Mouse (Mus musculus) kidney, embryonic 16.5 days (tissue): ENCODE results near the gene Fkbp5. TPM values are rescaled to one million over a fixed set of nuclear protein-coding genes. Genes with fewer than 3 reads are reported as not detected.
"Not testable (repeated sequence)": the region's sequence is repeated elsewhere in the genome, so short reads cannot be mapped to it uniquely, and the experiment has no call there.

ENCODE experiments used
- ATAC-seq: fragments of 200-750 bp; cut with Nextera tagmentation; 2 replicates; pipeline ENCODE4 v1.8.0; 2017; ENCODE audit warnings: moderate TSS enrichment; ENCODE audit not compliant: low FRiP score, low TSS enrichment
- H3K27ac ChIP-seq: fragments of 300-500 bp; sonication (generic); 2 replicates; pipeline ENCODE4 v1.5.1; 2014; ENCODE audit warnings: low read length
- H3K27me3 ChIP-seq: fragments of 300-500 bp; sonication (generic); 2 replicates; pipeline ENCODE4 v1.6.1; 2014; ENCODE audit warnings: low read length, control low read depth, mixed read lengths; ENCODE audit not compliant: insufficient read depth
- H3K36me3 ChIP-seq: fragments of 300-500 bp; sonication (generic); 2 replicates; pipeline ENCODE4 v1.6.1; 2014; ENCODE audit warnings: low read length, control low read depth, mixed read lengths; ENCODE audit not compliant: insufficient read depth
- H3K4me1 ChIP-seq: fragments of 300-500 bp; sonication (generic); 2 replicates; pipeline ENCODE4 v1.6.1; 2014; ENCODE audit warnings: low read length, control low read depth, mixed read lengths; ENCODE audit not compliant: insufficient read depth
- H3K4me2 ChIP-seq: fragments of 300-500 bp; sonication (generic); replicated peaks from 2 replicates; pipeline ENCODE4 v1.6.1; 2014; ENCODE audit warnings: low read depth, low read length
- H3K4me3 ChIP-seq: fragments of 300-500 bp; sonication (generic); 2 replicates; pipeline ENCODE4 v1.5.1; 2014; ENCODE audit warnings: mild to moderate bottlenecking, low read length
- H3K9ac ChIP-seq: fragments of 300-500 bp; sonication (generic); replicated peaks from 2 replicates; pipeline ENCODE4 v1.6.1; 2014; ENCODE audit warnings: low read length
- H3K9me3 ChIP-seq: fragments of 300-500 bp; sonication (generic); 2 replicates; pipeline ENCODE4 v1.6.1; 2016; ENCODE audit warnings: low read length, control low read depth
- WGBS: fragments of 180-500 bp; shearing (Covaris S2); extraction: QIAGEN DNeasy Blood & Tissue Kit; methylation state at CpG from one replicate; pipeline ENCODE4 v1.1.7; 2014; 5-methylcytosine and 5-hydroxymethylcytosine counted together
- polyA plus RNA-seq: library from polyadenylated mRNA; unstranded; fragments of >200 nt; fragmentation: Nextera tagmentation; extraction: Ambion mirVana; gene quantifications from 2 replicates; pipeline ENCODE4 v1.2.1, GENCODE M21; 2015

Fkbp5 gene
- 35.5 and 36.0 TPM in 2 replicates for polyA plus RNA-seq

DNA sequence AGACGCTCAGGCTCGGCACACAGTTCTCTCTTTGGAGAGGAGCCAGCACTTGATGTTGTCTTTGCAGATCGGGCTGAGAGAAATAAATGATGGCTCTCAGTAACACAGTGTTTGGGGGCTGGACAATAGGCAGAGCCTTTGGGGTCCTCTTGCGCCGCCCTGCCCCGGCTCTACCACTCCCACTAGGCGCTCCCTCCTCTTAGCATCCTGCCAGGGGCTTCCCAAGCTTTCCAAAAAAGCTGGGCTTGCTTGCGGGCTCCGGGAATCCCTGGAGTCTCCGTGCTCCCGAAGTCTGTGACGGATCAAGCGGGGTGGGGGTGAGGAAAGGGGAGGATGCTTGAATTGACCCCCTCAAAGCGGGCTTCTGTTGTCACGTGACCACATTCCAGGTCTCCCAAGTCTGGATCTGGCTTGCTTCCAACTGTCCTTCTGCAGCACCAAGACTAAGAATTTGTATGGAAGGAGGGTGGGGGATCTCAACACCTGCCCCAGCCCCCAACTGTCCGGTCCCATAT, at the start of gene Fkbp5:
TSS of gene Fkbp5 (minus strand) at position 87 of the 515 bp plus-strand sequence.
- WGBS: 1% methylated on average over 16 of the region's 16 CpGs
- peaks cover 44% of the 10 kb centered on the region for H3K4me1 ChIP-seq
- ATAC-seq: peak; percentile 30
- H3K4me2 ChIP-seq: peak within 1 kb of the TSS; percentile 94
- peak within 1 kb of the TSS; percentile 82 for H3K27ac ChIP-seq
- H3K9ac ChIP-seq: peak within 1 kb of the TSS; percentile 64
- peak within 1 kb of the TSS; percentile 53 for H3K4me3 ChIP-seq
- H3K27me3 ChIP-seq: no peaks in the 10 kb centered on the region; the same call in 1 of the 2 replicates
- H3K9me3 ChIP-seq: no peaks in the 10 kb centered on the region
- no peaks in the 10 kb centered on the region for H3K36me3 ChIP-seq

DNA sequence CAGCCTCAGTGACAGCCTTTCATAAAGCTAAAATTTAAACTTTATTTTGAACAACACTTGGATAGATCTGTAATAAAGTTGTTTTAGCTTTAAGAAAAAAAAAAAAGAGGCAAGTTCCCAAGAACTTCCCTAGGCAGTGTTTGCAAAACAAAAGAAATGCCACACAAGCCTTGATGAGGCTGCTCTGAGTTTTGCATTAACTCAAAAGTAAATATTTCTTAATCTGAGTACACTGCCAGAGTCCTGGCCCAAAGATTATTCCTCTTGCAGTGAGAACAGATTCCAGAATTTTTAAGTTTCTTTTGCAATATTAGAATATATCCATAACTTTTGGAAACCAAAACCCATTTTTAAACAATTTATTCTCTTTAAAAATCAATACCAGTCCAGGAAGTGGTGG, 47.9 kb upstream of the Fkbp5 start:
- Histone ChIP-seq H3K4me3 (no peak overlapping the region), H3K4me2 (no peak overlapping the region), H3K9ac (no peak overlapping the region), H3K27ac (no peak overlapping the region), H3K9me3 (no peaks in the 10 kb centered on the region), H3K36me3 (no peaks in the 10 kb centered on the region), H3K4me1 (no peaks in the 10 kb centered on the region), H3K27me3 (no peaks in the 10 kb centered on the region)
- ATAC-seq: no peak

DNA sequence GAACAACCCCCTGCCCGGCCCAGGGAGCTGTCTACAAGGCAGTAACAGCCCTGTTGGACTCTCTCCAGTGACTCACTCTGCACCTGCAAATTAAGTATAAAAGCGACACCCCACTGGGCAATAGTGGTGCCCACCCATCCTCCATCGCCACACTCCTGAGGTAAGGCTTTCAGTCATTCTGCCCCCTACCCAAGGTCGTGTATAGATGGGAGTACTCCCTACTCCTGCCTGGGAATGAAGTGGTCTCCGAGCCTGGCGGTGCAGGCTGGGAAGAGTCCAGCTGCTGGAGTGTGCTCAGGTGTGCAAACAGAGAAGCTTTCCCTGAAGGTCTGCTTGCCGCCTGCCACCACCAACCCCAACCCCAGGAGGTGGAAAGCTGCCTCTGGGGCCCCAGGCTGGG, 44.3 kb upstream of the Fkbp5 start:
- Histone ChIP-seq H3K36me3 (no peaks in the 10 kb centered on the region), H3K27ac (no peak overlapping the region), H3K4me3 (no peak overlapping the region), H3K4me1 (no peaks in the 10 kb centered on the region), H3K9me3 (no peaks in the 10 kb centered on the region), H3K4me2 (no peak overlapping the region), H3K9ac (no peak overlapping the region), H3K27me3 (no peaks in the 10 kb centered on the region)
- WGBS: 56% methylated on average over 7 of the region's 7 CpGs
- ATAC-seq: no peak

DNA sequence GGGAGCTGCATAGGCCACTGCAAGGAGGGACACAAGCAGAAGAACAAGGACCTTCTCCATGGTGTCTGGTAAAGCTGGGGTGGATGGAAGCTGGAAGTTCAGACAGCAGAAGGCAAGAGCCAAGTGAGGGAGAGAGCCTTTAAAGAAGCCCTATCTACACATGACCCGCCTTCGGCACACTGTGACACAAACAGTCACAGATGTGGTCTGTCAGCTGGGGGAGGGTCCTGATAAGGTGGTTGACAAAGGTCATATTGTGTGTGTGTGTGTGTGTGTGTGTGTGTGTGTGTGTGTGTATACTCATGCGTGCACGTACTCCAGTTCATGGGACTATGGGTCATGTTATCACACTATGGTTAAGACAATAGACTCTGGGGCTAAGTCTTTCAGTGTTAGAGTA, 43.3 kb upstream of the Fkbp5 start, which contains the start of gene Clps:
TSS of gene Clps (minus strand) at position 169 of the 400 bp plus-strand sequence.
- WGBS: 85% methylated on average over 4 of the region's 4 CpGs
- Histone ChIP-seq H3K9ac (no peak within 1 kb of the TSS), H3K27ac (no peak within 1 kb of the TSS), H3K36me3 (no peaks in the 10 kb centered on the region), H3K9me3 (no peaks in the 10 kb centered on the region), H3K4me1 (no peaks in the 10 kb centered on the region), H3K4me3 (no peak within 1 kb of the TSS), H3K4me2 (no peak within 1 kb of the TSS), H3K27me3 (no peaks in the 10 kb centered on the region)
- no peak for ATAC-seq

DNA sequence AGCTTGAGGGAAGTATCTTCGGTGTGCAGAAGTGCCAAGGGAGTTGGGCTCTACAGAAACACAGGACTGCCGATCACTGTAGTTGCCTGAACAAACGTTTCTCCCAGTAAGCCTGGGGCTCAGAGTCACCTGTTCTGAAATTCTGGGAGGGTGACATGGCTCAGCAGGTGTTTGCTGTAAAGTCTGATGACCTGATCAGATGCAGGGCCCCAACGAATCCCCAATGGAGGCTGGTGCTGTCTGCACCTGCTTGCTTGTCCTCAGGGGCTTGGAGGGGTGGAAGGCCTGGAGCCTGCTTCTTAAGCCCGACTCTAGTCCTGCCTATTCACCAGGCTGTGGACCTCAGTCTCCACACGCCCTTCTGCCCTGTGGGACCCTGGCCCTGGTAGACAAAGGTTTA, 40.4 kb upstream of the Fkbp5 start:
- Histone ChIP-seq H3K27me3 (no peaks in the 10 kb centered on the region), H3K9ac (no peak overlapping the region), H3K4me3 (no peak overlapping the region), H3K27ac (no peak overlapping the region), H3K4me1 (no peaks in the 10 kb centered on the region; the same call in 1 of the 2 replicates), H3K4me2 (no peak overlapping the region), H3K36me3 (no peaks in the 10 kb centered on the region), H3K9me3 (no peaks in the 10 kb centered on the region)
- no peak for ATAC-seq
- 66% methylated on average over 6 of the region's 6 CpGs for WGBS

DNA sequence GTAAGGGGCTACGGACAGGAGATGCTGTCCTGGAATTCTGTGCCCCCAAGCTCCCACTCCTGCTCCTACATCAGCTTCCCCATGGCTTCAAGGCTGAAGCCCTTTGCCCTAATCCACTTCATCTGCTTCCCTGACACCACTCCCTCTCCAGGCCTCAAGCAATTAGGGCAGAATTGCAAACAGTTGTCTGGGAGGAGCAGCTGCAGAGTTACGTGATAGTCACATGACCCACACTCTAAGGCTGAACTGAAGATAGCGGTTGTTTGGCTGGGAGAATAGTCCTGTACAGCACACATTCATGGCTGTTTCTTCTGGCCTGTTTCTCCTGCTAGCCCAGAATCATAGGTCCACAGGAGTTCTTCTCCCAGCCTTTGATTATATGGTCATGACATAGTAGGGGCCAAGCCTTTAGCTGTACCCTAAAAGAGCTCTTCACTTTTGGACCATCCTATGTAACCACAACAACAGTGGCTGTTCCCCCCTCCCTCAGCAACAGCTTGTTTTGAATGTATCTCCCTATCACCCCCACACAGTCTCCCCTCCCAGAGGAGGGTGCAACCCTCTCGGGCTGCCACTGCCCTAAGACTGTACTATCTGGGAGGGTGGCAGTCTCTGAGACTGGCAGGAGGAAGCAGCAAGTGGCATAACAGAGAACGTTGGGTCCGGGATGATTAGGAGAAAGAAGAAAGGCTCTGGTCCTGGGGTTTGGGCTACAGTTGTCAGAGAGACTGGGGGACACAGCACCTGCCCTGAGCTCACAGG, 39.5 kb upstream of the Fkbp5 start:
- Histone ChIP-seq H3K9ac (no peak overlapping the region), H3K27me3 (no peaks in the 10 kb centered on the region), H3K27ac (no peak overlapping the region), H3K4me1 (no peaks in the 10 kb centered on the region; the same call in 1 of the 2 replicates), H3K36me3 (no peaks in the 10 kb centered on the region), H3K9me3 (no peaks in the 10 kb centered on the region), H3K4me3 (no peak overlapping the region), H3K4me2 (no peak overlapping the region)
- ATAC-seq: no peak
- 49% methylated on average over 6 of the region's 6 CpGs for WGBS

DNA sequence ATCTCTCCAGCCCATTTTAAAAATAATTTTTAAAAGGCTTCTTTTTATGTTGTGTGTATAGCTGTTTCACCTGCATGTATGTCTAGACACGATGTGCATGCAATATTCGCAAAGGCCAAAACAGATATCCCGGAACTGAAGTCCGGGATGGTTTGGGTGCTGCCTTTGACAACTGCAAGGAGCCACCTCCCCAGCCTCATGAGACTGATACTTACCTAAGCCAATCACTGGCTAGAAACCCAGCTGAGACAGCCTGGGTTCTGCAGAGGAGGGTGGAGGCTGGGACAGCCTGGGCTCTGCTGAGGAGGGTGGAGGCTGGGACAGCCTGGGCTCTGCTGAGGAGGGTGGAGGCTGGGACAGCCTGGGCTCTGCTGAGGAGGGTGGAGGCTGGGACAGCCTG, 36.7 kb upstream of the Fkbp5 start:
- not testable (repeated sequence) for H3K4me2 ChIP-seq, H3K36me3 ChIP-seq, H3K27me3 ChIP-seq, H3K9ac ChIP-seq, ATAC-seq, H3K27ac ChIP-seq, H3K9me3 ChIP-seq, H3K4me1 ChIP-seq, H3K4me3 ChIP-seq
- 95% methylated on average over 4 of the region's 4 CpGs for WGBS

DNA sequence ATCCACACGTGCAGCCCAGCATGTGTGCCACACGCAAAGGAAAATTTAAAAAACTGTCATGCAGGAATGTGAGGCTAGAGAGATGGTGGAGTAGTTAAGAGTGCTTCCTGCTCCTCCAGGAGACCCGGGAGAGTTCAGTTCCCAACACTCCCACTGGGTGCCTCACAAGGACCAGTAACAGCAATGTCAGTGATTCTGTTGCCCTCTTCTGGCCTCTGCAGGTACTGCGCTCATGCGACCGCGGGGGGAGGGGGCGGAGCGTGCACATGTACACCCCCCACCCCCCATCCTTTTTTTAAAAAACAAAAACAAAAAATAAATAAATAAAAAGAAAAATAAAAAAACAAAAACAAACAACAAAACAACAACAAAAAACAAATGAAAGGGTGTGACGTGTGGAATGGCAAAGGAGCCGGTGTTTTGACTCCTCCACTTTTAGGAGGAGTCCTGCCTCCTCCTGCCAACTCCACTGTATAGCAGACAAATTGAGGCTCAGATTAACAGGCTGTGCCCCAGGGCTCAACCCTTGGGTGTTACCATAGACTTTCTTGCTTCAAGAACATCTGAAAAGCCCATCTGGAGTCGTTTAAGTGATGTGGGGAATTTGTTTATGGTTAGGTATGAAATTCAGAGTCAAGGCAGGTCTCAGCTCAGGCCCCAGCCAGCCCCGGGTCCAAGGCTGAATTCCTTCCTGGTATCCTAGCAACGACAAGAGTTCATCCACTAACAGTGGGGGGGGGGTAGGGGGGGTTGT, 35.9 kb upstream of the Fkbp5 start:
- no peak for ATAC-seq
- Histone ChIP-seq H3K27me3 (no peaks in the 10 kb centered on the region), H3K36me3 (no peaks in the 10 kb centered on the region), H3K9ac (no peak overlapping the region), H3K4me2 (no peak overlapping the region), H3K4me1 (no peaks in the 10 kb centered on the region; the same call in 1 of the 2 replicates), H3K4me3 (no peak overlapping the region), H3K27ac (no peak overlapping the region), H3K9me3 (no peaks in the 10 kb centered on the region)
- 7% methylated on average over 14 of the region's 14 CpGs for WGBS

DNA sequence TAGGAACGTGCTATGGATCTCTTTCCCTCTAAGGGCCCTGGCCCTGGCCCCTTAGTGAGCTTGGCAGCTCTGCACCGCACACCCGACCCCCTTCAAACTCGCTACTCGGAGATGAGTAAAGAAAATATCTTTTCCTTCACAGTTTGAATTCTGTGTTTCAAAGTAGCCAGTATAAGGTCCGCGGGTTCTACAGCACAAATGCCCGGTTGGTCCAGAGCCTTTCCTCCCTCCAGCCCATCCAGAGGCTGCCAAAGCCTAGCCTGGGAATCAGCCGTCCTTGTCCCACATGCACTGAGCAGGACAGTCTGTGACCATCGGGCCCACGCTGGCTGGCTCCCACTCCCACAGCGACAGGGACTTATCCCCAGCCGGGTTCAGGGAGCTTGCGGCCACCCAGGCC, 31.8 kb upstream of the Fkbp5 start, which contains the start of gene Clpsl2:
TSS of gene Clpsl2 (plus strand) at position 301 of the 400 bp plus-strand sequence.
- no peaks in the 10 kb centered on the region for H3K36me3 ChIP-seq

More for the DNA sequence above, 31.8 kb upstream of the Fkbp5 start, which contains the start of gene Clpsl2:
- Histone ChIP-seq H3K27ac (no peak within 1 kb of the TSS), H3K27me3 (no peaks in the 10 kb centered on the region), H3K4me1 (no peaks in the 10 kb centered on the region; the same call in 1 of the 2 replicates), H3K4me2 (no peak within 1 kb of the TSS), H3K4me3 (no peak within 1 kb of the TSS), H3K9ac (no peak within 1 kb of the TSS), H3K9me3 (no peaks in the 10 kb centered on the region)
- ATAC-seq: no peak
- 75% methylated on average over 14 of the region's 14 CpGs for WGBS
